Mouse (Mus musculus): Measurements from ENCODE around the gene Bcl2l10. TPM values are rescaled to one million over a fixed set of nuclear protein-coding genes. Genes with fewer than 3 reads are reported as not detected.
"Not testable (repeated sequence)": the region's sequence is repeated elsewhere in the genome, so short reads cannot be mapped to it uniquely, and the experiment has no call there.

The Bcl2l10 gene
- polyA plus RNA-seq, 1 experiment, result not detected

- 77% methylated on average over 4 of the region's 4 CpGs for WGBS
- no peak for DNase-seq (ENCODE audit: low read depth, low spot score)
These were observed 13.1 kb upstream of the Bcl2l10 start for GRCm38 (mm10) chr9:75334440-75334839.

DNA sequence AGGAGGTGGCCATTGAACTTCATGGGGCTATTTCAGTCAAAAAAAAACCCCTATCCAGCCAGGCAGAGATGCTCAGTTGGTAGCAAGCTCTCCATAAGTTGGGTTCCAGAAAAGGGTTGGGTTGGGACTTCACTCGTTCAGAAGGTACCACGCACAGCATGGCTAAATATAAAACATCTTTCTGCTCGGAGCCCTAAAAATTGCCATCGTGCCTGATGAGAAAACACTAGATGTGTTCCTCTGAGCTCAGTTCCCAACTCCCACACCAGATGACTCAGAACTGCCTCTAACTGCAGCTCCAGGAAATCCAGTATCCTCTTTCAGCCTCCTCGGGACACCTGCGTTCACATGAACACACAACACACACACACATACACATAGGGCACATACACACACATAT, 9.5 kb upstream of the Bcl2l10 start:
- no peak for DNase-seq (ENCODE audit: low read depth, low spot score)
- WGBS, result 93% methylated on average over 6 of the region's 6 CpGs

- DNase-seq (ENCODE audit: low read depth, low spot score), result no peak
- WGBS, result 84% methylated on average over 4 of the region's 4 CpGs
These were observed 5.1 kb upstream of the Bcl2l10 start for GRCm38 (mm10) chr9:75342433-75342832.

DNA sequence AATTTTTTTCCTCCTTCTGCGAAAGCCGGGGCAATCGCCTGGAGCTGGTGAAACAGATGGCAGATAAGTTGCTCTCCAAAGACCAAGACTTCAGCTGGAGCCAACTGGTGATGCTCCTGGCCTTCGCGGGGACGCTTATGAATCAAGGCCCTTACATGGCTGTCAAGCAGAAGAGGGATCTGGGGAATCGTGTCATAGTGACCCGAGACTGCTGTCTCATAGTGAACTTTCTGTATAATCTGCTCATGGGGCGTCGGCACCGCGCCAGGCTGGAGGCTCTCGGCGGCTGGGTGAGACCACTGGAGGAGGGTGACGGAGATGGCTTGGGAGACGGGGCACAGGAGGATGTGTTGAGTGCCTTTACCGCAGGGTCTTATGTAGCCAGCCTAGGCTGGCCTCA, 508 bp downstream of the Bcl2l10 start:
- 91% methylated on average over 17 of the region's 17 CpGs for WGBS
- no peak for DNase-seq (ENCODE audit: low read depth, low spot score)

GRCm38 (mm10) chr9:75348641-75349040, 1.1 kb downstream of the Bcl2l10 start:
- DNase-seq (ENCODE audit: low read depth, low spot score), result no peak
- WGBS, result 85% methylated on average over 3 of the region's 3 CpGs

DNA sequence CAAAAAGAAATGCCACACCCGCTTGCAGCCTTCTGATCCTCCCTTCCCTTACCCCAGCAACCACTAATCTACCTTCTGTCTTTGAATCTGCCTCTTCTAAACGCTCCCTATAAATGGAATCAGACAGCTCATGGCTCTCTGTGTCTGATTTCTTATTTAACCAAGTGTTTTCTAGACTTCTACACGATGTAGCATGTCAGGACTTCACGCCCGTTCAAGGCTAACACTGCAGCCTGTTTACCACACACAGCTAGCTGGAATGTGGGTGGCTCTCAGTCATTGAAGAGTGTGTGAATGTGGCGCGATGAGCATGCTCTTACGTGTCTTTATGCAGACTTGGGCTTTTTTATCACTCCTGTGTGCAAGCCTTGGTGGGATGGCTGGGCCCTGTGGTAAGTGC, 5.5 kb downstream of the Bcl2l10 start:
- 61% methylated on average over 8 of the region's 8 CpGs for WGBS
- DNase-seq (ENCODE audit: low read depth, low spot score), result no peak

- WGBS, result 67% methylated on average over 4 of the region's 4 CpGs
- no peak for DNase-seq (ENCODE audit: low read depth, low spot score)
These were observed 8.2 kb downstream of the Bcl2l10 start for GRCm38 (mm10) chr9:75355783-75356182.

- no peak for DNase-seq (ENCODE audit: low read depth, low spot score)
- 63% methylated on average over 9 of the region's 9 CpGs for WGBS
These were observed 9.6 kb downstream of the Bcl2l10 start for GRCm38 (mm10) chr9:75357087-75357654.

- DNase-seq (ENCODE audit: low read depth, low spot score), result peak; percentile 75
- WGBS, result 5% methylated on average over 5 of the region's 5 CpGs
These were observed 14.1 kb downstream of the Bcl2l10 start for GRCm38 (mm10) chr9:75361699-75362098.

GRCm38 (mm10) chr9:75362201-75362600, 14.6 kb downstream of the Bcl2l10 start:
- 81% methylated on average over 4 of the region's 4 CpGs for WGBS
- no peak for DNase-seq (ENCODE audit: low read depth, low spot score)

GRCm38 (mm10) chr9:75363001-75363400, 15.4 kb downstream of the Bcl2l10 start:
- DNase-seq (ENCODE audit: low read depth, low spot score), result no peak
- WGBS, result 65% methylated on average over 5 of the region's 5 CpGs

GRCm38 (mm10) chr9:75363702-75364101, 16.1 kb downstream of the Bcl2l10 start:
- not testable (repeated sequence) for DNase-seq (ENCODE audit: low read depth, low spot score)
- WGBS, result 78% methylated on average over 7 of the region's 7 CpGs

- whole genome bisulfite sequencing, result 91% methylated on average over 4 of the region's 4 CpGs
- no peak for DNase-seq (ENCODE audit: low read depth, low spot score)
These were observed 17.6 kb downstream of the Bcl2l10 start for GRCm38 (mm10) chr9:75365195-75365594.

GRCm38 (mm10) chr9:75366191-75366590, 18.6 kb downstream of the Bcl2l10 start:
- no peak for DNase-seq (ENCODE audit: low read depth, low spot score)
- 27% methylated on average over 5 of the region's 5 CpGs for WGBS

DNA sequence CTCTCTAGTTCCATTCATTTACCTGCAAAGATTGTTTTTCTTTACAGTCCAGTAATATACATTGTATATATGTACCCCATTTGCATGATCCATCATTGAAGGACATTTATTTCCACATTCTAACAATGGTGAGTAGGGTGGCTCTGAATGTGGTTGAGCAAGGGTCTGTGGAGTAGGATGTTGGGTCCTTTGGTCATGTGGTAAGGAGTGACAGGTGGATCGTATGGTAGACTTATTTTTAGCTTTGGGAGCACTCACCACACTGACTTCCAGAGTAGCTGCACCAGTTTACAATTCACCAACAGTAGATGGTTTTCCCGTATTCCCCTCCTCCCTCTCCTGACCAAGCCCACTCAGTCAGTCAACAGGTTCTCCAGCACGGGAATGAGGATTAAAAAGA, 21.2 kb downstream of the Bcl2l10 start:
- DNase-seq (ENCODE audit: low read depth, low spot score), result no peak
- 53% methylated on average over 3 of the region's 3 CpGs for WGBS

DNA sequence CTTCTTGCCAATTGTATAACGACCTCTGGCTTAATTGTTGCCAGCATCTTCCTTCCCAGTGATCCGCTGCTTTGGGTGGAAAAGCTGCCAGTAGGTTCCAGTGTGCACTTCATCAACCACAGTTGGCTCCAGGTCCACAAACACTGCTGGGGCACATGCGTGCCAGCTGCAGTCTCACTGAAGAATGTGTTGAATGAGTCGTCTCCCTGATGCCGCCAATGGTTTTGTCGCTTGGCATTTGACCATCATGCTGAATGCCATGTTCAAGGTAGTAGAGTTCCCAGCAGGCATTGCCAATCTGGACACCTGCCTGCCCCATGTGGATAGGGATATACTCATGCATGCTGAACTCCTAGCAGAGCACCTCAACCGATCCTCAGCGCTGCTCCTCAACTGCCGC, 28.0 kb downstream of the Bcl2l10 start:
- WGBS, result 93% methylated on average over 9 of the region's 9 CpGs
- no peak for DNase-seq (ENCODE audit: low read depth, low spot score)

- 56% methylated on average over 1 of the region's 1 CpGs for WGBS
These were observed 28.9 kb downstream of the Bcl2l10 start for GRCm38 (mm10) chr9:75376428-75376827.

DNA sequence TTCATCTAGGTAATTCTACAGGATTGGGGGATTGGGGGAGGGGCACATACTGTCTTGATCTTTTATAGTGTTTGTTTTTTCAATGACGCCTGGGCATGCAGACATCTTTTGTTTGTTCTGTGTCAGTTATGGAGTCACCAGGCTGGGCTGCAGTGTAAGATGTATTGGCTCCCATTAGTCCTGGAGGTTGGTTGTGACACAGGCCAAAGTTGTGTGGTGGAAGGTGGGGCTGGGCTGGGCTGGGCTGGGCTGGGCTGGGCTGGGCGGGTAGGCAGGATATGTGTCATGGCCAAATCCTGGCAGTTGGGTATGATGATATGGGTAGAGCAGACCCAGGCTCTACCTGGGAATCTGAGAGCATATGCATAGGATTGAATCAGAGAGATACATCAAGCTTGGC, 31.2 kb downstream of the Bcl2l10 start:
- DNase-seq (ENCODE audit: low read depth, low spot score), result peak; percentile 58
- 53% methylated on average over 2 of the region's 2 CpGs for WGBS

More at GRCm38 (mm10) chr9:75376428-75376827, 28.9 kb downstream of the Bcl2l10 start:
- no peak for DNase-seq (ENCODE audit: low read depth, low spot score)

GRCm38 (mm10) chr9:75382825-75383224, 35.3 kb downstream of the Bcl2l10 start:
- no peak for DNase-seq (ENCODE audit: low read depth, low spot score)
- 95% methylated on average over 14 of the region's 14 CpGs for WGBS

DNA sequence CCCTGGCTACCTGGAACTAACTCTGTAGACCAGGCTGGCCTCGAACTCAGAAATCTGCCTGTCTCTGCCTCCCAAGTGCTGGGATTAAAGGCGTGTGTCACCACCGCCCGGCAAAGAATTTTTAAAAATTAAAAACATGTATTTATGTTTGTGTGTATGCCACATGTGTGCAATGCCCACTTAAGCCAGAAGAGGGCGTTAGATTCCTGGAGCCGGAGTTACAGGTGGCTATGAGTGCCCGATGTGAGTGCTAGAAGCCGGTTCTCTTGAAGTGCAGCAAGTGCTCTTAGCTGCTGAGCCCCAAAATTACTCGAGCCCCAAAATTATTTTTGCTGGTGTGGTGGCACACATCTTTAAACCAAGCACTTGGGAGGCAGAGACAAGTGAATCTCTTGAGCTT, 36.2 kb downstream of the Bcl2l10 start:
- WGBS, result 88% methylated on average over 9 of the region's 9 CpGs
- no peak for DNase-seq (ENCODE audit: low read depth, low spot score)

DNA sequence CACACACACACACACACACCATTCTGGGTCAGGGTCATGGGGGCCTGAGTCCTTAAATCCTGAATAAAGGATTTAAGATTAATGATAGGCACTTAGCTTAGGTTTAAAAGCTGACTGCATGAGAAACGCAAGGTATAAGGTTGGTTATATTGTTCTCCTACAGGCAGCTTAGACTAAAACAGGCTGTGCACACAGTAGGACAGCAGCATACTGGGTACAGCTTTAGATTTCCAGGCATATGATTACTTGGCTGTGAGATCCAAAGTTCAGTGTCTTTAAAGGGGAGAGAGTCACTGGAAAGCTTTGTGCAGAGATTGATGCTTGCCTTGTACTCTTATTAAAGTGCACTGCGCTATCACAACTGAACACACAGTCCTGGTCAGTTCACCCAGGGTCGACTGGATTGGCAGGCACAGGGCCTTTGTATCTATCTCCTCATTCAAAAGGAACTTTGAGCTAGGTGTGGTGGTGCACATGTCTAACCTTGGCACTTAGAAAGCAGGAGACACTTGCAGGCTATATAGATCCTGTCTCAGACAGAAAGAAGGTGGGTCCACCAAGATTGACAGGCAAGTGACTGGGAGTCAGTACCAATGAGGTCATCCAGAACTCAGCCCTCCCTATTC, 36.9 kb downstream of the Bcl2l10 start:
- 55% methylated on average over 3 of the region's 3 CpGs for WGBS
- no peak for DNase-seq (ENCODE audit: low read depth, low spot score)

Measured in large intestine, adult 2 months (tissue).